Mouse (Mus musculus): ENCODE results near the gene Zp3. TPM values are rescaled to one million over a fixed set of nuclear protein-coding genes. Genes with fewer than 3 reads are reported as not detected.

Gene Zp3
- polyA plus RNA-seq, 1 experiment = not detected

GRCm38 (mm10) chr5:136002751-136003151, 22.9 kb downstream of the Zp3 start:
- DNase-seq (ENCODE audit: low spot score) = no peak

GRCm38 (mm10) chr5:136004537-136004936, 24.6 kb downstream of the Zp3 start:
- DNase-seq (ENCODE audit: low spot score) = no peak

- no peak for DNase-seq (ENCODE audit: low spot score)
These were observed 27.8 kb downstream of the Zp3 start for GRCm38 (mm10) chr5:136007745-136008144.

- no peak for DNase-seq (ENCODE audit: low spot score)
These were observed 35.0 kb downstream of the Zp3 start for GRCm38 (mm10) chr5:136014877-136015276.

GRCm38 (mm10) chr5:136015586-136015985, 35.7 kb downstream of the Zp3 start:
- peak; percentile 53 for DNase-seq (ENCODE audit: low spot score)

- peak; percentile 43 for DNase-seq (ENCODE audit: low spot score)
These were observed 36.3 kb downstream of the Zp3 start for GRCm38 (mm10) chr5:136016014-136016876.

- DNase-seq (ENCODE audit: low spot score) = no peak
These were observed 37.4 kb downstream of the Zp3 start for GRCm38 (mm10) chr5:136017262-136017661.

GRCm38 (mm10) chr5:136018726-136019125, 38.8 kb downstream of the Zp3 start:
- DNase-seq (ENCODE audit: low spot score) = no peak

- DNase-seq (ENCODE audit: low spot score) = no peak
These were observed 40.0 kb downstream of the Zp3 start for GRCm38 (mm10) chr5:136019907-136020306.

GRCm38 (mm10) chr5:136025712-136026111, 45.8 kb downstream of the Zp3 start:
- DNase-seq (ENCODE audit: low spot score) = no peak

GRCm38 (mm10) chr5:136026859-136027258, 47.0 kb downstream of the Zp3 start:
- DNase-seq (ENCODE audit: low spot score) = no peak

GRCm38 (mm10) chr5:136027612-136028311, 47.9 kb downstream of the Zp3 start:
- no peak for DNase-seq (ENCODE audit: low spot score)

GRCm38 (mm10) chr5:136034868-136035267, 55.0 kb downstream of the Zp3 start:
- DNase-seq (ENCODE audit: low spot score) = no peak

GRCm38 (mm10) chr5:136035285-136035684, 55.4 kb downstream of the Zp3 start:
- DNase-seq (ENCODE audit: low spot score) = no peak

- DNase-seq (ENCODE audit: low spot score) = no peak
These were observed 56.8 kb downstream of the Zp3 start for GRCm38 (mm10) chr5:136036667-136037066.

Other genes with a start within 250 kb of the Zp3 start
- 21.0 and 21.7 TPM in 2 replicates for gene Tmem120a, start 235.7 kb upstream of the Zp3 start, polyA plus RNA-seq (2012; rRNA removed)
- 0.44 and 0.48 TPM in 2 replicates for gene Styxl1, start 201.7 kb upstream of the Zp3 start, polyA plus RNA-seq (2012; rRNA removed)
- gene Mdh2, start 201.6 kb upstream of the Zp3 start, polyA plus RNA-seq (2012; rRNA removed) = 264 and 269 TPM in 2 replicates
- 0.07 and 0.12 TPM in 2 replicates for gene Srrm3, start 173.2 kb upstream of the Zp3 start, polyA plus RNA-seq (2012; rRNA removed)
- gene Hspb1, start 92.2 kb upstream of the Zp3 start, polyA plus RNA-seq (2012; rRNA removed) = 816 and 846 TPM in 2 replicates
- gene Ywhag, start 45.5 kb upstream of the Zp3 start, polyA plus RNA-seq (2012; rRNA removed) = 54.0 and 76.6 TPM in 2 replicates
- 3.4 and 4.2 TPM in 2 replicates for gene Ssc4d, start 5.6 kb upstream of the Zp3 start, polyA plus RNA-seq (2012; rRNA removed)
- gene Dtx2, start 14.7 kb downstream of the Zp3 start, polyA plus RNA-seq (2012; rRNA removed) = 16.8 and 17.3 TPM in 2 replicates
- 113 and 152 TPM in 2 replicates for gene Upk3b, start 58.4 kb downstream of the Zp3 start, polyA plus RNA-seq (2012; rRNA removed)
- 4.5 and 6.1 TPM in 2 replicates for gene Upk3bl, start 74.4 kb downstream of the Zp3 start, polyA plus RNA-seq (2012; rRNA removed)
- gene Rasa4, start 103.8 kb downstream of the Zp3 start, polyA plus RNA-seq (2012; rRNA removed) = 10.6 and 16.6 TPM in 2 replicates
- gene Polr2j, start 136.5 kb downstream of the Zp3 start, polyA plus RNA-seq (2012; rRNA removed) = 104 and 141 TPM in 2 replicates
- gene Lrwd1, start 156.0 kb downstream of the Zp3 start, polyA plus RNA-seq (2012; rRNA removed) = 20.5 and 22.6 TPM in 2 replicates
- 11.2 and 11.3 TPM in 2 replicates for gene Alkbh4, start 156.0 kb downstream of the Zp3 start, polyA plus RNA-seq (2012; rRNA removed)
- gene Orai2, start 190.6 kb downstream of the Zp3 start, polyA plus RNA-seq (2012; rRNA removed) = 9.8 and 10.8 TPM in 2 replicates
- 20.8 and 23.3 TPM in 2 replicates for gene Prkrip1, start 218.9 kb downstream of the Zp3 start, polyA plus RNA-seq (2012; rRNA removed)

Measured in urinary bladder, adult 2 months (tissue).